Mouse (Mus musculus) bone marrow macrophage, adult 2 months (primary cell): ENCODE results near the gene Nmrk2. TPM values are rescaled to one million over a fixed set of nuclear protein-coding genes. Genes with fewer than 3 reads are reported as not detected.
A peak's percentile ranks its signal among the peaks of the same experiment; 100 is the strongest.
"Not testable (repeated sequence)": the region's sequence is repeated elsewhere in the genome, so short reads cannot be mapped to it uniquely, and the experiment has no call there.

Experiments used
- H3K27ac ChIP-seq: 2 replicates; pipeline ENCODE4 v1.5.1; 2012; ENCODE audit warnings: low read depth, low read length; ENCODE audit not compliant: insufficient read depth
- H3K4me1 ChIP-seq: 2 replicates; pipeline ENCODE4 v1.6.1; 2012; ENCODE audit warnings: low read length; ENCODE audit not compliant: control insufficient read depth, insufficient read depth
- H3K4me3 ChIP-seq: 2 replicates; pipeline ENCODE4 v1.5.1; 2012; ENCODE audit warnings: mild to moderate bottlenecking, low read length, moderate library complexity; ENCODE audit not compliant: insufficient read depth
- CTCF ChIP-seq: IDR thresholded peaks from 2 replicates; pipeline ENCODE4 v1.5.1; 2012; ENCODE audit warnings: low read depth, mild to moderate bottlenecking, low read length, moderate library complexity
- POLR2A ChIP-seq: IDR thresholded peaks from 2 replicates; pipeline ENCODE4 v1.6.1; 2012; ENCODE audit warnings: mild to moderate bottlenecking, low read depth, low read length, borderline replicate concordance
- polyA plus RNA-seq: library from polyadenylated mRNA; stranded (reverse); fragments of >200 nt; gene quantifications from 2 replicates; pipeline ENCODE4 v1.2.4, GENCODE M21; 2012; ENCODE audit not compliant: missing spikeins, insufficient read depth, insufficient read length

The Nmrk2 gene
- polyA plus RNA-seq, 1 experiment, result not detected

GRCm38 (mm10) chr10:81236471-81237268 is 34.8 kb upstream of the Nmrk2 start:
- H3K4me1 ChIP-seq, result peaks cover 5% of the 10 kb centered on the region
- H3K4me3 ChIP-seq, result no peak overlapping the region
- TF ChIP-seq POLR2A (no peak), CTCF (no peak)

GRCm38 (mm10) chr10:81234206-81234605 is 32.4 kb upstream of the Nmrk2 start:
- H3K27ac ChIP-seq, result no peak overlapping the region
- no peak for TF ChIP-seq POLR2A
- no peak for TF ChIP-seq CTCF
- no peak overlapping the region for H3K4me3 ChIP-seq
- H3K4me1 ChIP-seq, result peaks cover 5% of the 10 kb centered on the region

More at GRCm38 (mm10) chr10:81236471-81237268, 34.8 kb upstream of the Nmrk2 start:
- H3K27ac ChIP-seq, result no peak overlapping the region

- H3K4me1 ChIP-seq, result peaks cover 5% of the 10 kb centered on the region
- no peak for TF ChIP-seq CTCF
- TF ChIP-seq POLR2A, result 0 out of 2 replicates have a peak, but pooled peaks have one; percentile 12
- H3K4me3 ChIP-seq, result peak overlapping the region; percentile 63
- H3K27ac ChIP-seq, result no peak overlapping the region
Observed at GRCm38 (mm10) chr10:81233226-81233585, 31.4 kb upstream of the Nmrk2 start.

- no peak within 1 kb of the TSS for H3K27ac ChIP-seq
- H3K4me3 ChIP-seq, result peak within 1 kb of the TSS; percentile 63
- H3K4me1 ChIP-seq, result peaks cover 5% of the 10 kb centered on the region
- TF ChIP-seq CTCF, result no peak
- no peak for TF ChIP-seq POLR2A
Observed at GRCm38 (mm10) chr10:81232580-81233225, 30.9 kb upstream of the Nmrk2 start, which contains the start of gene Zfr2. Gene Zfr2 (plus strand): TSS chr10:81233155.

GRCm38 (mm10) chr10:81231436-81231835 is 29.6 kb upstream of the Nmrk2 start:
- TF ChIP-seq POLR2A (no peak), CTCF (no peak)
- Histone ChIP-seq H3K4me1 (peaks cover 5% of the 10 kb centered on the region), H3K27ac (no peak overlapping the region), H3K4me3 (no peak overlapping the region)

- no peak within 1 kb of the TSS for H3K27ac ChIP-seq
- TF ChIP-seq CTCF, result peak; percentile 33
- no peak for TF ChIP-seq POLR2A
- peaks cover 5% of the 10 kb centered on the region for H3K4me1 ChIP-seq
- no peak within 1 kb of the TSS for H3K4me3 ChIP-seq
Observed at GRCm38 (mm10) chr10:81230438-81231332, 28.8 kb upstream of the Nmrk2 start, which contains the start of gene Atcay. Gene Atcay (minus strand): TSS chr10:81230833.

- Histone ChIP-seq H3K4me1 (peaks cover 5% of the 10 kb centered on the region), H3K4me3 (no peak overlapping the region)
Observed at GRCm38 (mm10) chr10:81229735-81230437, 28.0 kb upstream of the Nmrk2 start.

GRCm38 (mm10) chr10:81223731-81224130 is 21.9 kb upstream of the Nmrk2 start:
- H3K4me3 ChIP-seq, H3K27ac ChIP-seq: not testable (repeated sequence)
- peaks cover 12% of the 10 kb centered on the region for H3K4me1 ChIP-seq

More at GRCm38 (mm10) chr10:81229735-81230437, 28.0 kb upstream of the Nmrk2 start:
- H3K27ac ChIP-seq, result no peak overlapping the region
- TF ChIP-seq POLR2A (no peak), CTCF (no peak)
